Mouse (Mus musculus): ENCODE measurements at regions not wholly inside any gene's neighbourhood (a gene's known extent, or its start where the extent isn't known, plus 50 kb on each side); places are given as distances from the start of the nearest gene placed in this dataset.

GRCm38 (mm10) chr1:57032407-57032806, 54.0 kb upstream of the Satb2 start:
- no peak for DNase-seq

GRCm38 (mm10) chr1:57033244-57033643, 54.8 kb upstream of the Satb2 start:
- no peak for DNase-seq

GRCm38 (mm10) chr1:57034411-57034810, 56.0 kb upstream of the Satb2 start:
- DNase-seq, result no peak

- DNase-seq, result no peak
Observed at GRCm38 (mm10) chr1:57036382-57036781, 57.9 kb upstream of the Satb2 start.

GRCm38 (mm10) chr1:57040201-57040600, 61.8 kb upstream of the Satb2 start:
- DNase-seq, result no peak

- DNase-seq, result no peak
Observed at GRCm38 (mm10) chr1:57041578-57041977, 63.1 kb upstream of the Satb2 start.

- DNase-seq, result no peak
Observed at GRCm38 (mm10) chr1:57053836-57054235, 75.4 kb upstream of the Satb2 start.

GRCm38 (mm10) chr1:57055976-57056375, 77.5 kb upstream of the Satb2 start:
- DNase-seq, result no peak

- no peak for DNase-seq
Observed at GRCm38 (mm10) chr1:57059216-57059615, 80.8 kb upstream of the Satb2 start.

- no peak for DNase-seq
Observed at GRCm38 (mm10) chr1:57075221-57075620, 96.8 kb upstream of the Satb2 start.

- DNase-seq, result no peak
Observed at GRCm38 (mm10) chr1:57076696-57077095, 98.2 kb upstream of the Satb2 start.

GRCm38 (mm10) chr1:57080306-57080705, 101.9 kb upstream of the Satb2 start:
- no peak for DNase-seq

GRCm38 (mm10) chr1:57083134-57083533, 104.7 kb upstream of the Satb2 start:
- DNase-seq, result no peak

GRCm38 (mm10) chr1:57083540-57084083, 105.2 kb upstream of the Satb2 start:
- DNase-seq, result no peak

- DNase-seq, result no peak
Observed at GRCm38 (mm10) chr1:57095361-57096247, 117.2 kb upstream of the Satb2 start.

- no peak for DNase-seq
Observed at GRCm38 (mm10) chr1:57096248-57096600, 117.8 kb upstream of the Satb2 start.

- no peak for DNase-seq
Observed at GRCm38 (mm10) chr1:57096740-57097139, 118.3 kb upstream of the Satb2 start.

GRCm38 (mm10) chr1:57100614-57101013, 122.2 kb upstream of the Satb2 start:
- DNase-seq, result no peak

- DNase-seq, result no peak
Observed at GRCm38 (mm10) chr1:57107308-57107707, 128.9 kb upstream of the Satb2 start.

- no peak for DNase-seq
Observed at GRCm38 (mm10) chr1:57120678-57121077, 142.2 kb upstream of the Satb2 start.

- no peak for DNase-seq
Observed at GRCm38 (mm10) chr1:57144181-57144580, 165.7 kb upstream of the Satb2 start.

- no peak for DNase-seq
Observed at GRCm38 (mm10) chr1:57155869-57156268, 177.4 kb upstream of the Satb2 start.

- DNase-seq, result no peak
Observed at GRCm38 (mm10) chr1:57164443-57164842, 186.0 kb upstream of the Satb2 start.

GRCm38 (mm10) chr1:57174289-57174890, 195.9 kb upstream of the Satb2 start:
- DNase-seq, result no peak
